Mouse (Mus musculus) monocyte, adult 5-6 weeks (primary cell): Measurements from ENCODE around the gene Plpp3. TPM values are rescaled to one million over a fixed set of nuclear protein-coding genes. Genes with fewer than 3 reads are reported as not detected.

Experiments
- ATAC-seq: fragments of 153-309, 156-312 bp; replicated peaks from 2 replicates; pipeline ENCODE4 v1.8.0; 2017; ENCODE audit warnings: mild to moderate bottlenecking; ENCODE audit not compliant: low TSS enrichment, insufficient number of reproducible peaks, severe bottlenecking, poor library complexity, low FRiP score
- total RNA-seq: library from RNA; stranded (forward); fragments of 200-1000, 200-491, 200-594 nt; gene quantifications from 3 replicates; pipeline ENCODE4 v1.2.3, GENCODE M21; 2017

Gene Plpp3
- total RNA-seq, 1 experiment from 2014 or later: 0.57 TPM

- no peak for ATAC-seq
Observed at GRCm38 (mm10) chr4:105273034-105273433, 115.9 kb downstream of the Plpp3 start.

GRCm38 (mm10) chr4:105273486-105273885 is 116.3 kb downstream of the Plpp3 start:
- no peak for ATAC-seq

- no peak for ATAC-seq
Observed at GRCm38 (mm10) chr4:105275616-105276015, 118.5 kb downstream of the Plpp3 start.

- no peak for ATAC-seq
Observed at GRCm38 (mm10) chr4:105276062-105276795, 119.1 kb downstream of the Plpp3 start.

- ATAC-seq: no peak
Observed at GRCm38 (mm10) chr4:105278161-105278560, 121.0 kb downstream of the Plpp3 start.

- no peak for ATAC-seq
Observed at GRCm38 (mm10) chr4:105278571-105279410, 121.6 kb downstream of the Plpp3 start.

- no peak for ATAC-seq
Observed at GRCm38 (mm10) chr4:105279806-105280205, 122.7 kb downstream of the Plpp3 start.

GRCm38 (mm10) chr4:105281751-105282231 is 124.6 kb downstream of the Plpp3 start:
- no peak for ATAC-seq

Other genes starting within 250 kb of the Plpp3 start
- not detected in 3 replicates for gene Fyb2, start 243.9 kb upstream of the Plpp3 start, total RNA-seq
- gene Prkaa2, start 47.5 kb upstream of the Plpp3 start, total RNA-seq: 0.29 TPM in 1 of 3 replicates, not detected in the others